Mouse (Mus musculus): ENCODE measurements around the gene Fibcd1. TPM values are rescaled to one million over a fixed set of nuclear protein-coding genes. Genes with fewer than 3 reads are reported as not detected.

Fibcd1 gene
- total and polyA plus RNA-seq, 3 experiments = not detected

GRCm38 (mm10) chr2:31809358-31809740, 36.5 kb downstream of the Fibcd1 start:
- no peak for DNase-seq (ENCODE audit: low read depth, low spot score)
- H3K9ac ChIP-seq (ENCODE audit: control insufficient read depth, low read depth, low read length, poor library complexity, severe bottlenecking) = no peak overlapping the region
- no peak overlapping the region for H3K4me3 ChIP-seq (ENCODE audit: control insufficient read depth in 1 of 2, insufficient read depth in 1 of 2, low read depth in 2 of 2, low read length in 2 of 2)
- H3K36me3 ChIP-seq (ENCODE audit: control insufficient read depth in 1 of 2, insufficient read depth in 2 of 2, low read length in 2 of 2) = no peaks in the 10 kb centered on the region
- no peaks in the 10 kb centered on the region for H3K9me3 ChIP-seq (replicated peaks; ENCODE audit: insufficient read depth, low read length)
- H3K79me2 ChIP-seq (ENCODE audit: control insufficient read depth, insufficient read depth, low read length, poor library complexity) = no peaks in the 10 kb centered on the region
- no peaks in the 10 kb centered on the region for H3K27me3 ChIP-seq (ENCODE audit: control insufficient read depth in 1 of 2, insufficient read depth in 2 of 2, low read length in 2 of 2)
- no peaks in the 10 kb centered on the region for H3K4me1 ChIP-seq (ENCODE audit: control insufficient read depth in 1 of 2, insufficient read depth in 2 of 2, low read length in 2 of 2)
- TF ChIP-seq ZC3H11A (IDR thresholded peaks at IDR 0.05; ENCODE audit: low read depth, low read length) = no peak
- no peak for TF ChIP-seq RCOR1 (IDR thresholded peaks at IDR 0.05; ENCODE audit: low read depth, low read length)
- no peak for TF ChIP-seq TBP (IDR thresholded peaks at IDR 0.05; ENCODE audit: low read depth, low read length)
- TF ChIP-seq ZNF384 (IDR thresholded peaks at IDR 0.05; ENCODE audit: low read depth, low read length) = no peak
- TF ChIP-seq TCF12 (IDR thresholded peaks at IDR 0.05; ENCODE audit: low read depth, low read length) = no peak
- TF ChIP-seq GABPA (IDR thresholded peaks at IDR 0.05; ENCODE audit: low read depth, low read length) = no peak
- no peak for TF ChIP-seq KAT2A (conservative IDR thresholded peaks at IDR 0.05; ENCODE audit: low read depth, low read length)
- no peak for TF ChIP-seq EP300 (IDR thresholded peaks at IDR 0.05; ENCODE audit: low read depth in 1 of 2, low read length in 2 of 2)
- TF ChIP-seq NELFE (IDR thresholded peaks at IDR 0.05; ENCODE audit: low read depth, low read length) = no peak
- TF ChIP-seq ZMIZ1 (IDR thresholded peaks at IDR 0.05; ENCODE audit: low read depth, low read length) = no peak
- no peak overlapping the region for H3K27ac ChIP-seq (ENCODE audit: control insufficient read depth, low read depth, low read length)

GRCm38 (mm10) chr2:31808410-31809357, 37.1 kb downstream of the Fibcd1 start:
- no peak for TF ChIP-seq ZMIZ1 (IDR thresholded peaks at IDR 0.05; ENCODE audit: low read depth, low read length)
- TF ChIP-seq ZNF384 (IDR thresholded peaks at IDR 0.05; ENCODE audit: low read depth, low read length) = no peak
- no peak for TF ChIP-seq NRF1 (IDR thresholded peaks at IDR 0.05; ENCODE audit: insufficient read depth, low read depth, low read length, poor library complexity, severe bottlenecking)
- no peak for TF ChIP-seq TAL1 (IDR thresholded peaks at IDR 0.05; ENCODE audit: low read length)
- TF ChIP-seq SIN3A (IDR thresholded peaks at IDR 0.05; ENCODE audit: low read length) = no peak
- Histone ChIP-seq H3K9ac (ENCODE audit: control insufficient read depth, low read depth, low read length, poor library complexity, severe bottlenecking) (no peak overlapping the region), H3K27ac (ENCODE audit: control insufficient read depth, low read depth, low read length) (no peak overlapping the region), H3K4me3 (ENCODE audit: control insufficient read depth in 1 of 2, insufficient read depth in 1 of 2, low read depth in 2 of 2, low read length in 2 of 2) (no peak overlapping the region), H3K9me3 (replicated peaks; ENCODE audit: insufficient read depth, low read length) (no peaks in the 10 kb centered on the region), H3K4me1 (ENCODE audit: control insufficient read depth in 1 of 2, insufficient read depth in 2 of 2, low read length in 2 of 2) (no peaks in the 10 kb centered on the region), H3K36me3 (ENCODE audit: control insufficient read depth in 1 of 2, insufficient read depth in 2 of 2, low read length in 2 of 2) (no peaks in the 10 kb centered on the region), H3K27me3 (ENCODE audit: control insufficient read depth in 1 of 2, insufficient read depth in 2 of 2, low read length in 2 of 2) (no peaks in the 10 kb centered on the region), H3K79me2 (ENCODE audit: control insufficient read depth, insufficient read depth, low read length, poor library complexity) (no peaks in the 10 kb centered on the region)
- DNase-seq (ENCODE audit: low read depth, low spot score) = no peak

Measured in MEL (cell line).